Comparison of ENCODE assay signal across 8 mouse cellular contexts in the genomic region with DNA sequence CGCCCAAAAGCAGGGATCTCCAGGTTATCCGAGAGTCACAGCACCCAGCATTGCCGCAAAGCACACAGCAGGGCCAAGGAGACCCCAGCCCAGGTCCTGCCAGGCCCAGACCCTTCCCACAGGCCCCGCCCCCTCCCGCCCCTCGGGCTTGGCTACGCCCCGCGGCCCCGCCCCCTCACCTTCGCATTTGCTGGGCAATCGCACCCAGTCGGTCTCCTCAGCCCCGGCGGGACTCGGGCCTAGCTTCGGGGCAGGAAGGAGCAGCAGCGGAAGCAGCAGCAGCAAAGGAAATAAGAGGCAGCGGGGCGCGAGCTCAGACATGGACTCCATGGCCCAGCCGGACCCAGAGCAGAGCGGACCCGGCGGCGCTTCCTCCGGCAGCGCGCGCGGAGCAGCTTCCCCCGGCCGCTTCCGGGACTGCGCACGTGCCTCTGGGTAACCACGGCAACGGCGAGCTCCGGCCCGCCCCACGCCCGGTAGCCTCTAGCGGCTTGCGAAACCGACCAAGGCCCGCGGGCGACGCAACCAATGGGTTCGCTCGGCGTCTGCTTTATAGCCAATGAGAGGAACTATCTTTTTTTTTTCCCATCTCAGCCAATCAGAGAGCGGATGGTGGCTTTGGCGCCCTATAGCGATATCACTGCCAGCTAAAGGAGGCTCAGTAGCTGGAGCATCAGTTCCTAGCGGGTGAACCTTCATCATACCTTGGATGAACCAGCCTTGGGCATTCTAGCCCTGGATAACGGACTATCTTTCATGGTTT. TPM values are rescaled to one million over a fixed set of nuclear protein-coding genes. Genes with fewer than 3 reads are reported as not detected.
DNase-seq lines count a peak whose midpoint lies in the region; ATAC-seq lines count a peak whose summit lies in the region.

A gene (minus strand): TSS at position 421 of the 763 bp plus-strand sequence.

- peaks cover 15% of the 10 kb centered on the region for H3K4me1 ChIP-seq in hindbrain, embryonic 12.5 days

- H3K27me3 ChIP-seq in hindbrain, embryonic 12.5 days = no peaks in the 10 kb centered on the region

- H3K9me3 ChIP-seq in hindbrain, embryonic 12.5 days (replicated peaks) = no peaks in the 10 kb centered on the region

- peak within 1 kb of the TSS; percentile 74 for H3K9ac ChIP-seq in hindbrain, embryonic 12.5 days

- peak; percentile 99 for DNase-seq in Muller cell, postnatal 12 days (ENCODE audit: inconsistent ontology term)
- peak; percentile 99 for DNase-seq in cerebellum, adult 9-11 months
- peak; percentile 98 to 99 for DNase-seq in frontal cortex, postnatal 10 days (ENCODE audit: low spot score in 2 of 2)
- DNase-seq in layer of hippocampus, postnatal 14 days (ENCODE audit: low spot score in 2 of 2) = peak; percentile 97 to 98
- DNase-seq in lung, postnatal 14 days = peak; percentile 97
- DNase-seq in retina, adult 2 months (ENCODE audit: low read depth, low spot score) = peak; percentile 88
- DNase-seq in thymus, postnatal 36 days = peak; percentile 94 to 98

- peak; percentile 99 for ATAC-seq in hindbrain, embryonic 12.5 days (ENCODE audit: low FRiP score)

- H3K27ac ChIP-seq in hindbrain, embryonic 12.5 days = peak within 1 kb of the TSS; percentile 88

- peak within 1 kb of the TSS; percentile 78 for H3K4me3 ChIP-seq in hindbrain, embryonic 12.5 days

- peak within 1 kb of the TSS; percentile 78 for H3K4me2 ChIP-seq in hindbrain, embryonic 12.5 days (replicated peaks)

- H3K36me3 ChIP-seq in hindbrain, embryonic 12.5 days = peaks cover 4% of the 10 kb centered on the region; the same call in 1 of the 2 replicates

- under 1% methylated on average over 58 of the region's 58 CpGs for WGBS in hindbrain, embryonic 12.5 days

RNA-seq across cellular contexts. Expression of the gene that starts here (rescaled TPM):
- 58.7 and 61.6 TPM in 2 replicates for polyA plus RNA-seq in hindbrain, embryonic 12.5 days (2016; fragmentation: Nextera tagmentation; extraction: Ambion mirVana)
- 10 to 100 TPM; 53.9 to 57.2 TPM for total RNA-seq in layer of hippocampus, postnatal 14 days (2021)

Comparison
In these comparisons a context has a peak if more than half of its experiments do, and no peak if none do; other contexts are left out.
1. Peak in every context shown above with its lines: DNase-seq, ATAC-seq, H3K4me3 ChIP-seq and H3K27ac ChIP-seq.